Mouse (Mus musculus): ENCODE measurements around the gene Zfp385b. TPM values are rescaled to one million over a fixed set of nuclear protein-coding genes. Genes with fewer than 3 reads are reported as not detected.

The Zfp385b gene
- polyA plus RNA-seq, 1 experiment from 2014 or later: 3.8 TPM

GRCm38 (mm10) chr2:77726798-77727197 is 92.6 kb downstream of the Zfp385b start:
- Histone ChIP-seq H3K27me3 (no peaks in the 10 kb centered on the region), H3K9ac (no peak overlapping the region), H3K4me2 (replicated peaks) (no peak overlapping the region), H3K4me1 (no peaks in the 10 kb centered on the region), H3K4me3 (no peak overlapping the region), H3K27ac (no peak overlapping the region), H3K36me3 (no peaks in the 10 kb centered on the region), H3K9me3 (replicated peaks) (no peaks in the 10 kb centered on the region)
- 89% methylated on average over 7 of the region's 7 CpGs for WGBS
- ATAC-seq (ENCODE audit: low FRiP score): no peak

GRCm38 (mm10) chr2:77720806-77721205 is 98.6 kb downstream of the Zfp385b start:
- Histone ChIP-seq H3K4me2 (replicated peaks) (no peak overlapping the region), H3K4me1 (no peaks in the 10 kb centered on the region), H3K27ac (no peak overlapping the region), H3K9ac (no peak overlapping the region), H3K27me3 (no peaks in the 10 kb centered on the region), H3K4me3 (no peak overlapping the region), H3K9me3 (replicated peaks) (no peaks in the 10 kb centered on the region), H3K36me3 (no peaks in the 10 kb centered on the region)
- ATAC-seq (ENCODE audit: low FRiP score): no peak
- WGBS: 92% methylated on average over 4 of the region's 4 CpGs

- Histone ChIP-seq H3K4me2 (replicated peaks) (no peak overlapping the region), H3K27ac (no peak overlapping the region)
- ATAC-seq (ENCODE audit: low FRiP score): no peak
Measured at GRCm38 (mm10) chr2:77716367-77716766, 103.1 kb downstream of the Zfp385b start.

GRCm38 (mm10) chr2:77713886-77714285 is 105.6 kb downstream of the Zfp385b start:
- H3K36me3 ChIP-seq: no peaks in the 10 kb centered on the region
- no peaks in the 10 kb centered on the region for H3K27me3 ChIP-seq
- H3K4me3 ChIP-seq: no peak overlapping the region
- H3K9me3 ChIP-seq (replicated peaks): no peaks in the 10 kb centered on the region
- H3K27ac ChIP-seq: no peak overlapping the region
- 0 out of 2 replicates have a peak, but pooled peaks cover 2% of the 10 kb centered on the region for H3K4me1 ChIP-seq
- no peak overlapping the region for H3K4me2 ChIP-seq (replicated peaks)
- WGBS: 72% methylated on average over 5 of the region's 5 CpGs
- no peak overlapping the region for H3K9ac ChIP-seq
- no peak for ATAC-seq (ENCODE audit: low FRiP score)

More at GRCm38 (mm10) chr2:77716367-77716766, 103.1 kb downstream of the Zfp385b start:
- 85% methylated on average over 3 of the region's 3 CpGs for WGBS
- no peaks in the 10 kb centered on the region for H3K9me3 ChIP-seq (replicated peaks)
- H3K9ac ChIP-seq: no peak overlapping the region
- H3K4me1 ChIP-seq: no peaks in the 10 kb centered on the region
- H3K36me3 ChIP-seq: no peaks in the 10 kb centered on the region
- H3K4me3 ChIP-seq: no peak overlapping the region
- H3K27me3 ChIP-seq: no peaks in the 10 kb centered on the region

- no peak overlapping the region for H3K9ac ChIP-seq
- no peak for ATAC-seq (ENCODE audit: low FRiP score)
- WGBS: 73% methylated on average over 1 of the region's 1 CpGs
- H3K27me3 ChIP-seq: no peaks in the 10 kb centered on the region
- H3K4me3 ChIP-seq: no peak overlapping the region
- no peak overlapping the region for H3K4me2 ChIP-seq (replicated peaks)
- no peaks in the 10 kb centered on the region for H3K36me3 ChIP-seq
- H3K27ac ChIP-seq: no peak overlapping the region
- H3K9me3 ChIP-seq (replicated peaks): no peaks in the 10 kb centered on the region
- H3K4me1 ChIP-seq: peaks cover 2% of the 10 kb centered on the region; the same call in 1 of the 2 replicates
Measured at GRCm38 (mm10) chr2:77711751-77712150, 107.7 kb downstream of the Zfp385b start.

GRCm38 (mm10) chr2:77709206-77709794 is 110.1 kb downstream of the Zfp385b start:
- H3K9ac ChIP-seq: no peak overlapping the region
- no peak overlapping the region for H3K4me3 ChIP-seq
- H3K4me1 ChIP-seq: peaks cover 2% of the 10 kb centered on the region; the same call in 1 of the 2 replicates
- H3K9me3 ChIP-seq (replicated peaks): no peaks in the 10 kb centered on the region
- H3K27me3 ChIP-seq: no peaks in the 10 kb centered on the region; the same call in 1 of the 2 replicates
- ATAC-seq (ENCODE audit: low FRiP score): no peak
- H3K36me3 ChIP-seq: no peaks in the 10 kb centered on the region
- peak overlapping the region; percentile 32; the same call in 1 of the 2 replicates for H3K4me2 ChIP-seq (replicated peaks)
- H3K27ac ChIP-seq: no peak overlapping the region
- WGBS: 29% methylated on average over 7 of the region's 7 CpGs

GRCm38 (mm10) chr2:77707138-77707537 is 112.3 kb downstream of the Zfp385b start:
- peaks cover 9% of the 10 kb centered on the region; the same call in 1 of the 2 replicates for H3K4me1 ChIP-seq
- no peak overlapping the region for H3K27ac ChIP-seq
- no peak for ATAC-seq (ENCODE audit: low FRiP score)
- 32% methylated on average over 9 of the region's 9 CpGs for WGBS
- H3K27me3 ChIP-seq: no peaks in the 10 kb centered on the region; the same call in 1 of the 2 replicates
- no peaks in the 10 kb centered on the region for H3K9me3 ChIP-seq (replicated peaks)
- H3K4me3 ChIP-seq: no peak overlapping the region
- H3K36me3 ChIP-seq: no peaks in the 10 kb centered on the region
- no peak overlapping the region for H3K4me2 ChIP-seq (replicated peaks)
- H3K9ac ChIP-seq: no peak overlapping the region

GRCm38 (mm10) chr2:77705476-77705875 is 114.0 kb downstream of the Zfp385b start:
- Histone ChIP-seq H3K36me3 (no peaks in the 10 kb centered on the region), H3K4me1 (peaks cover 9% of the 10 kb centered on the region; the same call in 1 of the 2 replicates), H3K9me3 (replicated peaks) (no peaks in the 10 kb centered on the region), H3K4me3 (no peak overlapping the region), H3K9ac (no peak overlapping the region), H3K27me3 (no peaks in the 10 kb centered on the region; the same call in 1 of the 2 replicates), H3K4me2 (replicated peaks) (no peak overlapping the region), H3K27ac (no peak overlapping the region)
- ATAC-seq (ENCODE audit: low FRiP score): no peak
- WGBS: 73% methylated on average over 2 of the region's 2 CpGs

- peak; percentile 6; the same call in 1 of the 2 replicates for ATAC-seq (ENCODE audit: low FRiP score)
- H3K4me1 ChIP-seq: peaks cover 6% of the 10 kb centered on the region; the same call in 1 of the 2 replicates
- peak overlapping the region; percentile 44 for H3K27ac ChIP-seq
- H3K4me2 ChIP-seq (replicated peaks): peak overlapping the region; percentile 44
- 44% methylated on average over 19 of the region's 19 CpGs for WGBS
- peak overlapping the region; percentile 3; the same call in 1 of the 2 replicates for H3K4me3 ChIP-seq
- H3K36me3 ChIP-seq: no peaks in the 10 kb centered on the region
- H3K27me3 ChIP-seq: no peaks in the 10 kb centered on the region; the same call in 1 of the 2 replicates
- H3K9ac ChIP-seq: 0 out of 2 replicates have a peak overlapping the region, but pooled peaks have one; percentile 8
- H3K9me3 ChIP-seq (replicated peaks): no peaks in the 10 kb centered on the region
Measured at GRCm38 (mm10) chr2:77703080-77703479, 116.4 kb downstream of the Zfp385b start.

GRCm38 (mm10) chr2:77691174-77691573 is 128.3 kb downstream of the Zfp385b start:
- Histone ChIP-seq H3K36me3 (no peaks in the 10 kb centered on the region), H3K4me2 (replicated peaks) (no peak overlapping the region), H3K27ac (no peak overlapping the region), H3K4me1 (no peaks in the 10 kb centered on the region), H3K9me3 (replicated peaks) (no peaks in the 10 kb centered on the region), H3K9ac (no peak overlapping the region), H3K27me3 (no peaks in the 10 kb centered on the region), H3K4me3 (no peak overlapping the region)
- 66% methylated on average over 8 of the region's 8 CpGs for WGBS
- ATAC-seq (ENCODE audit: low FRiP score): no peak

- Histone ChIP-seq H3K27me3 (no peaks in the 10 kb centered on the region), H3K9me3 (replicated peaks) (no peaks in the 10 kb centered on the region), H3K27ac (no peak overlapping the region), H3K9ac (no peak overlapping the region), H3K36me3 (no peaks in the 10 kb centered on the region), H3K4me1 (no peaks in the 10 kb centered on the region), H3K4me2 (replicated peaks) (no peak overlapping the region), H3K4me3 (no peak overlapping the region)
- ATAC-seq (ENCODE audit: low FRiP score): no peak
- 81% methylated on average over 8 of the region's 8 CpGs for WGBS
Measured at GRCm38 (mm10) chr2:77690316-77690715, 129.1 kb downstream of the Zfp385b start.

GRCm38 (mm10) chr2:77688651-77689050 is 130.8 kb downstream of the Zfp385b start:
- ATAC-seq (ENCODE audit: low FRiP score): no peak
- H3K36me3 ChIP-seq: no peaks in the 10 kb centered on the region
- H3K9me3 ChIP-seq (replicated peaks): no peaks in the 10 kb centered on the region
- H3K9ac ChIP-seq: no peak overlapping the region
- no peak overlapping the region for H3K4me2 ChIP-seq (replicated peaks)
- 77% methylated on average over 4 of the region's 4 CpGs for WGBS
- no peak overlapping the region for H3K4me3 ChIP-seq
- no peaks in the 10 kb centered on the region for H3K4me1 ChIP-seq
- H3K27ac ChIP-seq: no peak overlapping the region
- no peaks in the 10 kb centered on the region for H3K27me3 ChIP-seq

GRCm38 (mm10) chr2:77684088-77684487 is 135.4 kb downstream of the Zfp385b start:
- no peaks in the 10 kb centered on the region for H3K36me3 ChIP-seq
- no peak overlapping the region for H3K4me2 ChIP-seq (replicated peaks)
- H3K9me3 ChIP-seq (replicated peaks): no peaks in the 10 kb centered on the region
- no peak overlapping the region for H3K4me3 ChIP-seq
- no peak for ATAC-seq (ENCODE audit: low FRiP score)
- no peak overlapping the region for H3K27ac ChIP-seq
- 87% methylated on average over 3 of the region's 3 CpGs for WGBS
- H3K4me1 ChIP-seq: peaks cover 3% of the 10 kb centered on the region; the same call in 1 of the 2 replicates
- H3K27me3 ChIP-seq: no peaks in the 10 kb centered on the region
- no peak overlapping the region for H3K9ac ChIP-seq
